Mouse (Mus musculus) c-Kit-negative CD71-positive TER-119-positive erythroid progenitor cells, embryonic 14.5 days (primary cell): ENCODE data around the gene Prc1.
"Not testable (repeated sequence)": the region's sequence is repeated elsewhere in the genome, so short reads cannot be mapped to it uniquely, and the experiment has no call there.

Experiments used
- DNase-seq: peaks from one replicate; pipeline ENCODE4 v3.0.0-alpha.2; 2013; ENCODE audit warnings: low read depth, low spot score

Gene Prc1

GRCm38 (mm10) chr7:80284391-80284790, 9.9 kb upstream of the Prc1 start:
- no peak for DNase-seq

- no peak for DNase-seq
Observed at GRCm38 (mm10) chr7:80285725-80286124, 8.5 kb upstream of the Prc1 start.

- DNase-seq = no peak
Observed at GRCm38 (mm10) chr7:80287736-80288135, 6.5 kb upstream of the Prc1 start.

GRCm38 (mm10) chr7:80294764-80295648, 756 bp downstream of the Prc1 start:
- no peak for DNase-seq

GRCm38 (mm10) chr7:80296462-80296861, 2.2 kb downstream of the Prc1 start:
- DNase-seq = no peak

- DNase-seq = no peak
Observed at GRCm38 (mm10) chr7:80297041-80297440, 2.8 kb downstream of the Prc1 start.

GRCm38 (mm10) chr7:80298754-80299153, 4.5 kb downstream of the Prc1 start:
- no peak for DNase-seq

- DNase-seq = no peak
Observed at GRCm38 (mm10) chr7:80299568-80299967, 5.3 kb downstream of the Prc1 start.

- DNase-seq = no peak
Observed at GRCm38 (mm10) chr7:80301522-80301921, 7.3 kb downstream of the Prc1 start.

GRCm38 (mm10) chr7:80307766-80308165, 13.5 kb downstream of the Prc1 start:
- no peak for DNase-seq

GRCm38 (mm10) chr7:80310771-80311170, 16.5 kb downstream of the Prc1 start:
- DNase-seq = no peak

- no peak for DNase-seq
Observed at GRCm38 (mm10) chr7:80315733-80316132, 21.5 kb downstream of the Prc1 start.

- no peak for DNase-seq
Observed at GRCm38 (mm10) chr7:80317439-80318115, 23.3 kb downstream of the Prc1 start.

- no peak for DNase-seq
Observed at GRCm38 (mm10) chr7:80318670-80319069, 24.4 kb downstream of the Prc1 start.

- no peak for DNase-seq
Observed at GRCm38 (mm10) chr7:80319846-80320496, 25.7 kb downstream of the Prc1 start.

- DNase-seq = no peak
Observed at GRCm38 (mm10) chr7:80323336-80323735, 29.1 kb downstream of the Prc1 start.

- peak; percentile 90 for DNase-seq
Observed at GRCm38 (mm10) chr7:80324043-80324815, 30.0 kb downstream of the Prc1 start, which contains the start of gene Rccd1. Gene Rccd1 (minus strand): TSS chr7:80324454.

GRCm38 (mm10) chr7:80324816-80325119, 30.5 kb downstream of the Prc1 start:
- not testable (repeated sequence) for DNase-seq

- no peak for DNase-seq
Observed at GRCm38 (mm10) chr7:80325292-80325868, 31.1 kb downstream of the Prc1 start.

- DNase-seq = no peak
Observed at GRCm38 (mm10) chr7:80326076-80326475, 31.8 kb downstream of the Prc1 start.

- DNase-seq = no peak
Observed at GRCm38 (mm10) chr7:80330278-80330677, 36.0 kb downstream of the Prc1 start.
